Mouse (Mus musculus) lung, adult 2 months (tissue): ENCODE data around the gene Sult4a1.

Source experiments
- CTCF ChIP-seq: fragments of 200-500 bp; IDR thresholded peaks from 2 replicates; pipeline ENCODE4 v1.5.1; 2011; ENCODE audit warnings: mild to moderate bottlenecking, low read length, control low read depth; ENCODE audit not compliant: insufficient read depth
- POLR2A ChIP-seq: fragments of 200-500 bp; IDR thresholded peaks from 2 replicates; pipeline ENCODE4 v1.6.1; 2011; ENCODE audit warnings: low read depth, mild to moderate bottlenecking, control low read depth, low read length, borderline replicate concordance; ENCODE audit errors: extremely low read depth

DNA sequence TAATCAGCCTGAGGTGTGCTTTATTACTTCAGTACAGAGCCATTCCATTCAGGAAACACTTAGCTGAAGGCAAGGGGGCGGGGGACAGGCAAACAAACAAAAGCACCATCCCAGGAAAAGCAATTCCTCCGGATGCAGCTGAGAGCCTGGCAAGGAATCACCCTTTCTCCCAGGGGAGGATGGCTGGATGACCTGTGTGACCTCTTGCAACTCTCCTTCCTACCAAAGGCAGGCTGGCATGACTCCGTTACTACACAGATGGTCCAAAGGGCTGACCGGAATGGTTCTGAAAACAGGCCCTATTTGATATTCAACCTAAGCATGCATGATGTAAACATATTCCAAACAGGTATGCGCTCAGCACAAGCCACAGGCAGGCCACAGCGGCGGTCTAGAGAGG, 56.0 kb downstream of the Sult4a1 start:
- TF ChIP-seq CTCF (no peak), POLR2A (no peak)
